Mouse (Mus musculus) CD8-positive naive resting alpha-beta T cell, adult 2 months (primary cell): ENCODE measurements at regions not wholly inside any gene's neighbourhood (a gene's known extent, or its start where the extent isn't known, plus 50 kb on each side); places are given as distances from the start of the nearest gene placed in this dataset.

Experiments
- DNase-seq, 2 experiments: peaks; one replicate each; pipeline ENCODE4 v3.0.0; 2022; ENCODE audit warnings: low read depth in 2 of 2, low spot score in 2 of 2

DNA sequence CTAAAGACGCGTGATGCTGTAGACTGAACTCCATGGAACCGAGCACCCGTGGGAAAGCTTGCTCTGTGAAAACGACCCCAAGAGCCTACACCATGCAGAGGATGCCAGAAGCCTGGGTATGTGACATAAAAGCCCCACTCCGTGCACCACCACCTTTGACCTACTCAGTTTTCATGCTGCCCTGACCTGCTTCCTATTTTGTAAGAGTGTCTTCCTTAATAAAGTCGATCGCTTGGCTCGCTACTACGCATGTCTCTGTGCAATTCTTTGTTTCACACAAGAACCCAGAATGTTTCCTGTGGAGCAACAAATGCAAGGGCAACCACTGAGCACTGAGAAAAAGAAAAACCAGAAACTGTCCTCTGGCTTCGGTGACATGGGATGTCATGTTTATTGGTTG is 60.5 kb downstream of the Sec61b start:
- no peak for DNase-seq

DNA sequence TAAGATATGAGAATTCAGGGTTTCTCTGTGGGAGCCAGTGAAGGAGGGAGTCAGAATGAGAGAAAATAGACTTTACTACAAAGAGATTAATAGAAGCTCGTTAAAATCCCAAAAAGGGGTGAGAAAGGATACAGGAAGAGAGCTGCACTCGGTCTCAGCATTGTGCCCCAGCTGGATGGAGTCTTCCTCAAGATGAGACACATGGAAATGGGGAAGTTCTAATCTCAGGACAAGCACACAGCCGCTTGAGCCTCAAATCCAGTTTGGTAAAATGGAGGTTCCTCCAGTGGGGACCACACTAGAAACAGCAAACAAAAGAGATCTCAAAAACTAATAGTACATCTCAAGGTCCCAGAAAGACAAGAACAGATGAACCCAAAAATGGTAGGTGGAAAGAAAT is 93.2 kb downstream of the Sec61b start:
- DNase-seq: no peak

DNA sequence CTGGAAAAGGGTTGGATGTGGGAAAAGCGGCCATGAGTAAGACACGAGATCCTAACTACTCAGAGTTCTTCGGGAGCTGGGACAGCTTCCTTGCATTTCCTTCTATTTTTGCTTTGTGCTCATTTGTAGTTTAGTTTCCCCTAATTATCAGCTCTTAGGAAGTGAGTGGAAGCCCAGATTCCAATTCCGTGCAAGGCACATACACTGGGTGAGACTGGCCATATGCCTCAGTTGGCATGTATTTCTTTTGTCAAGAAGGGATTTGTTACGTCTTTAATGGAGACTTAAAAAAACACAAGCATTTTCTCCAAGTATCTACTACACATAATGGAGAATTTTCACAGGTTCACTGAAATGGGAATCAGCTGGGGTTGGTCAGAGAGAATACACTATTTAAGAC is 96.4 kb downstream of the Sec61b start:
- DNase-seq: no peak

DNA sequence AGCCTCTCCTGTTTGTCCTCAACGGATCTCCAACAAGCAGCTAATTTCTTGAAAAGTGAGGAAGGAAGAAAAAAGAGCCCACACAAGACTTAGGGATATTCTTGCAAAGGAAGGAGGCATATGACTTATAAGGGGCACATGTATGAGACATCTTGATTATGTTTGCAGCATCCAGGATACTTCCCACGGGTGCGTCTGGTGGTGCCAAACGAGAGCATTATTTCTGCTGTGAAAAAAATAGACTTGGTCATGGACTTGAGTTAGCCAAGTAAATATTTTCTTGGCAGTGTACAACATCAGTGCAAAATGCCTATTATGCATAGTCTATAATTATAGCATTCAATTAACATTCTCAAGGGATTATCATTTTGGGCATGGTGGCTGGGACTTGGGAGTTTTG is 101.6 kb downstream of the Sec61b start:
- DNase-seq: no peak

DNA sequence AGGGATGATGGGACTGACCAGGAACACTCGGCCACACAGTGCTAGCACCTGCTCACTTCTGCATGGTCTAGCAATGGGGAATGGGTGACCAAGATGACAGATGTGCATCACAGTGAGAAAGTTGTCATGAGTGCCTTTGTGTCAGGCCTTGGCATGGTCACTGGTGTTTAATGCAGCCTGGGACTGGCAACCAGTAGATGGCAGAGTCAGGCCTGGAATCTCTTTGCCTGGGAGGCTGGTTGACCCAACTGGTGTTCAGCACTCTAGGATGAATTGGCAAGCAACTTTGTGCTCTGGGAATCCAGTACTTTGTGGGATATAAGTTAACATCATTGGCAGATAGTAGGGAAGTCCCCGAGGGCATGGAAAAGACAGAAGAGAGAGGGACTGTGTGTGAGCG is 103.0 kb downstream of the Sec61b start:
- DNase-seq: no peak

DNA sequence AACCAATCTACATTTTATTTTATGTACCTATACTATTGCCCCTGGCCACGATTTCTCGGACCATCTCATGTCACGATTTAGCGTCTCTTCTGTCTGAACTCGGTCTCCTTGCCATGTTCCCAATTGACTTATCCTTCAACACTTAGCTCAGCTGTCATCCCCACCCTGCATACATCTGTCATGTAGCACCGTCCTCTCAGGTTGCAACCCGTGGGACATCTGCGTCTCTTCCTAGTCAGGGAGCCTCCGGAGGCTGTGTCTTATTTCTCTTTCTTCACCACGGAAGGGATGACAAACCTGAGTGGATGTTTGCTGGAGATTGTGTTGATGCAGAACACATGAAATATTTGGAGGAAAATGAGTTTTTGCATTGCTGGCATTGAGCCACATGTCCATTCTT is 104.2 kb downstream of the Sec61b start:
- DNase-seq: no peak

DNA sequence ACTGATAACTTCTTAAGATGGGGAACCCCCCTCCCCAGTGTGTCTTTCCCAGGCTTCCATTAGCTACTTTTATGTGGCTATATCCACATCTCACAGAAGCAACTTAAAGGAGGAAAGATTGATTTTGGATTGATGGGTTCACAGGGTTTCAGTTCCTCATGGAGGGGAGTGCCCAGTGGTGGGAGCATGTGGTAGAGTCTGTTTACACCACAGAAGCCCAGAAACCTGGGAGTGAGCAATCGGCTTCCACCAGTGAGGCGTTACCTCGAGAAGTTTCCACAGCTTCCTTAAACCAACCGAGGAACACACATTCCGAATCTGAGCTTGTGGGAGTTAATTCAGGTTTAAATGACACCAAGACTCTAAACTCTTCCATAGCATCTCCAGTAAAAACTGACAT is 106.1 kb downstream of the Sec61b start:
- no peak for DNase-seq

DNA sequence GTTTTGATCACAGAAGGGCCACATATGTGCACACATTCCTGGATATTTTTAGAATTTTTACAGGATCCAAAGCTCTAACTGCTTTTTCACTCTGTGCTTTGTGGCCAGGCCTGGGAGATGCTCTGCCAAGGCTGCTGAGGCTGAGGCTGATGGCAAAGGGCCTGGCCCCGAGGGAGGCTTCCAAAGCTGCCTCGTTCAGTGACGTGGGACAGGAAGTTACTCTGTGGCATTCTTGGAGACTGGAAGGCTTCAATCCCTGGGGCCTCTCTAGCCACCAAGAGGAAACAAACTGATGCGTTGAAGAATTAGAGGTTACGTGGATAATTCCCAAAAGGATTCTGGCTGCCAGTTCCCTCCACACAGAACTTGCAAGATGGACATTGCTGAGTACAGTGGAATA is 112.8 kb downstream of the Sec61b start:
- no peak for DNase-seq

DNA sequence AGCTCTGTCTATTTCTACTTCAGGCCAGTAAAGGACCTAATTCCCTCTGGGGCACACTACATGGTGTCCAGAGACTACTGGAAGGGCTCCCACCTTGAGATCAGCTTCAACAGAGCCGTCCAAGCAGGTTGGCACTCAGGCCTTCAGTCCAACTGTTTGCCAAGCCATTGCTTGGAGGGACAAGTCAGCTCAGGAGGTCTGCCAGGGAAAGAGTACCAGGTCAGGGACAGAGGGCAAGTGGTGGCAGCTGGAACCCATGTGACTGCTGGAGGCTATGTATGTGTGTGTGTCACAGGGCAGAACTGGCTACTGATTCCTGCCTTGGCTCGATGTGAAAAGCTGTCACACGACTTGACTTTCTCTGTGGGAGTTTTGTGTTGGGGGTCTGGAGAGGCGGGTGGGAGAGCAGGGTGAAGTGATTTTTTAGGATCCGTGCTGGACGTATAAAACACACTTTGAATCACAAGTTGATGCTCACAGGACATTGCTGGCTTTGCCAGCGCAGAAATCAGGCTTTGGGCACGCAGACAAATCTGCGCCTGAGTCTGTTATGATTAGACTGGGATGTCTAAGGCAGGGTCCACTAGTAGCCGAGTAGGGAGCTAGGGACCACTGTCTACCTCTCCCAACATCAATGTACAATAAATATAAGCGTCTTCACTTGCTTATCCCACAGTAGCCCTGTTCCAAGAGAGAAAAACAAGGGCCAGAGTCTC is 118.0 kb downstream of the Sec61b start:
- DNase-seq: no peak

DNA sequence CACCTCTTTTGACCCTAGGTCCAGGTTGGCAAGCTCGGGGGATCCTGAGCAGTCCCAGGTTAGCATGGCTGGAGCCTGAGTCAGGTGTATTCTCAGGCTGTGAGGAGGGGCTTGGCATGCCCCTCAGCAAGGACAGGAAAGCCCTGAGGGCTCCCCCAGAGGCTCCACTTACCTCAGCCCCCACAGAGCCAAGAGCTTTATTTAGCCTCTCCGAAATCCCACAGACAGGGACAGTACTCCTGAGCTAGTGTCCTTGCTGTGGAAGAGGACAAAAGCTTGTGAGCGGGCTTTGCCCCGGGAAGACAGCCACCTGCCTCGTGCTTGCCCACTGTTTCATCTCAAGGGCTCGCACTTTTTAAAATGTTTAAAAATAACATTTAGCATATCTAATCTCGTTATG is 118.7 kb downstream of the Sec61b start:
- no peak for DNase-seq

DNA sequence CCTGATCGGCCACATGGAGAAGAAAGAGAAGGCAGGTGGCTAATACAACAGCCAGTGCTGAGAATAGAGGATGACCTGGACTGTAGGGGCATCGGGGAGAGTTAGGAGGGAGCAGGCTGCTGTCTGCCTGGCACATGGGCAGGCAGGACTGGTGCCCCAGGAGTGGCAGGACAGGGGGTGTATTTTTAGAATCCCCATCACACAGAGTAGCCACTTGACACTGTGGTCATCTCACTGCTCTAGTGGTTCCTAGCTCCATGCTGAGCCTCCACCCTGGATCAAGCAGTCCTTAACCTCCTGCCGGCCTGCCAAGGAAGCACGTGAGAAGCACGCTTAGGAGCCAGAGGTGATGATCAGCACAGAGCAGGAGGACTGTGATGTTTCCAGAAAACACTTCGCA is 119.7 kb downstream of the Sec61b start:
- no peak for DNase-seq

DNA sequence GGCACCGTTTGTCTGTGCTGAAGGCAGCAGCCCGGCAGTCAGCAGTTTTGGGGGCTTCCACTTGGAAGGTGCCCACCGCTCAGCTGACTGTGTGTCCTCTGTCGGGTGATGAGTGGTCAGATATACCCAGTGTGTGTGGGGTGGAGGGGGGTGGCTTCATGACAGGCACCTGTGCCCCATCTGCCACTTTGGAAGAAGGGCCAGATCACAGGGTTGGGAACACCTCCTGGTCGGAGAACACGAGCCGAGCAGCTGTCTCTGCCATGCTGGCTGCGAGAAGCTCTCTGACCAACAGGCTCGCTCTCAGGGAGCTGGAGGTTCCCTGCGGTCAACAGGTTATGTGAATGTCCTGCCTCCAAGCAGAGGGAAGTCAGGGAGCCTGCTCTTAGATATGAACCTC is 121.4 kb downstream of the Sec61b start:
- no peak for DNase-seq

DNA sequence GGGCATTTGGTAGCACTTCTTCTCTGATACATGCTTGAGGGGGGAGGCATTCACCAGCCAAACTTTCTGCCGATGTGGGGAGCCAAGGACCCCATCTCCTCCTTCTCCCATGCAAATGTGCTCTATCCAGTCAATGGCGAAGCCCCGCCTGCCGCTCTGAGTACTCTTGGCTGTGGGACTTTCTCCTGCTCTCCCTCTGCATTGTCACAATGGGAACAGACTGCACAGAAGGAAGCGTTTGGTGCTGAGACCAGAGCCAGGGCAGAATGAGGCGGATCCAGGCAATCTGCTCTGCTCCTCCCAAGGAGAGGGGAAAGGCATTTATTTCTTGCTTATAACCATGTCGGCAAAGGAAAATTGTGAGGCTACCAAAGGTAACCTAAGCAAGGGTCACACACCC is 123.1 kb downstream of the Sec61b start:
- no peak for DNase-seq

DNA sequence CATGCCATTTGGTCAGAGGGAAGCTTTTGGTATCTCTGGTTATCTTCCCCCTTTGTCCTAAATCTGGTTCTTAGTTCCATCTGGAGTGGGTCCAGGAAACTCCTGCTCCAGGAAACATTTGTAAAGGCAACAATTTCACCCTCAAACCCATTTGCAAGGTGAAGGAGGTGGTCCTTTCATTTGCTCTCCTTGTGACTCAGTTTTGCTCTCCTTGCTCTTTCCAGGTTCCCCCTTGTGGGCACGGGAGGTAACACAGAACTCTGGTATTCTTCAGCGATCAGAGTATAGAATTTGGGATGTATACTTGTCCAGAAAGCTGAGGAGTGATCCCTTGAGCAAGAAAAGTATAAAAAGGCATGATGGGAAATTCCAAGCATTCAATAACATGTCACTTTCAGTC is 123.8 kb downstream of the Sec61b start:
- no peak for DNase-seq

DNA sequence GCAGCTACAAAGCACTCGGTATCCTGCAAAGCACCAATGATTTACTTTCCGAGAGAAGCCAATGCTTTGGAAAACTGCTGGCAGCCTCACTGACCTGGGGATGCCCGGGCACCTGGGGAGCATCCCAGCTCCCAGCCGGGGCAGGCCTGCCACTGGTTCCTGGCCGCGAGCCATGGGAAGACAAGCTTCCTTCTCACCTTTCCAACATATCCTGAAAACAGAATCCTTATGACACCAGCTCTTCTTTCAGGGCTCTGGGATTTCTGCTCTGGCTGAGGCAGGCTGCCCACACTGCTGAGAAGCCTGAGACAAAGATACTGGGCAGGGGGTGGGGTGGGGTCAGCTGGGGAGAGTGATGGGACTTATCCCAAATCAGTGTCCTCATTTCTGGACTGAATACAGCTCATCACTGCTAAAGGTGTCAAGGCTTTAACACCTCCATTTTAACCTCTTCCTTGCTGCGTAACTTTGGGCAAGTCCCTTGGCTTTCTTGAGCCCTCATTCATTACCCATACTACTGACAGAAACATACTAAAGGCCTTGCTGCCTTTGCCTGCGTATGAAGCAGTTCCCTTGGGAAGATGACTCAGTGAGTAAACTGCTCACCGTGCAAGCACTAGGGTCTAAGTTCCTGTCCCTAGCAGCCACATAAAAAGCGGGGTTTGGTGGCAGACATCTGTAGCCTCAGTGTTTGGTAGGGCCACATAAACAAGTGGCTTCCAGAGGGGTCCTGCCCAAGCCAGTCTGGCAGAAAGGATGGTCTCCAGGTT is 127.0 kb downstream of the Sec61b start:
- DNase-seq: no peak

DNA sequence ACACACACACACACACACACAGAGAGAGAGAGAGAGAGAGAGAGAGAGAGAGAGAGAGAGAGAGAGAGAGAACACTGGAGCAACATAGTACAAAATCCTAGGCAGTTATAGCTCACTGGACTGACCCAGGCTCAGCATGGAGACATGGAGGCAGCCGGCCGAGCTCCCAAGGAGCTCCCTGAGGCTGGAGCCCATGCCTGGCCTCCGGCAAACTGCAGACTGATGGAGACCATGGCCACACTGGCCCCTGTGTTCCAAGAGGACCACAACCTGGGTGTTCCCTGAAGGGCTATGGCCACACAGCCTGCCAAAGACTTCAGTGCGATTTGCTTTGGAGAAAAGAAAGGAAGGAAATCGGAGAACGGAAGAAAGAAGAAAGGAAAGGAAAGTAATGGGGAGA is 128.9 kb downstream of the Sec61b start:
- DNase-seq: no peak

DNA sequence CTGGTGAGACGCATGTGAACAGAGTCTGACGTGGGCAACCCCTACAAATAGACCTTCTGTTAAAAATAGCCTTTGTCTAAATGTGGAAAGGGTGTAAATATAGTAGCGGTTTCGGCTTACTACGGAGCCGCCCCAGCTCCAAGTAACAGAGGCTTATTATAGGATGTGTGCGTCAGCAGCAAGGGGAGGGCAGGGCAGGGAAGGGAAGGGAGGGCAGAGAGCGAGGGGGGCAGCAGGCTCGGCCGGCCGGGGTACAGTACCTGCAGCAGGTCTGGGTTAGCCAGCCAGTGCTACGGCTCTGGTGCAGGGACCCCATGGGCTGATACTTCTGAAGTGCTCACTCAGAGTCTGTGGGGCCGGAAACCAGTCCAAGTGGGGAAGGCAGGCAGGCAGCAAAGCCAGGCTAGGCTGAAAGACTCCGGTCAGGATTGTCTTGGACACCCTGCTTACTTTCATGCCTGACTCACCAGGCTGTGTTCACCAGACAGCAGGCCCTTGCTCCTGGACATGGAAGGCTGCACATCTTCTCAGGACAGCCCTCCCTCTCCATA is 129.5 kb downstream of the Sec61b start:
- no peak for DNase-seq

DNA sequence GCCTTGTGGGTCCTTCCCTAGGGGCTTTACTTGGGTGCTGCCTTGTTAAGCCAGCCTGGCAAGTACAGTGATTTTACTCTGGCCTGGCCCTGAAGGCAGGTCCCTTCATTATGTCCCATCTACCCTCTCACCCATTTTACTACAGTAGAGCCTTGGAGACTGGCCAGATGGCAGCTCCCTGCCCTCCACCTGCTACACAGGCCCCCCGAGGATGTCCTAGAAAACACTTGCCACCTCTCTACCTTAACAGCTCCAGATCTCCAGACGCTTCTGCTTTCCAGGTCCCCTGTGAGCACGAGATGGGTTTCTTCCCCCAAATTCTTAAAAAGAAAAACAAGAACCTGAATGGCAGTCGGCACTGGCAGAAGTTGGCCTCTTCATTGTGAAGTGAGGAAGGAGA is 131.2 kb downstream of the Sec61b start:
- no peak for DNase-seq

DNA sequence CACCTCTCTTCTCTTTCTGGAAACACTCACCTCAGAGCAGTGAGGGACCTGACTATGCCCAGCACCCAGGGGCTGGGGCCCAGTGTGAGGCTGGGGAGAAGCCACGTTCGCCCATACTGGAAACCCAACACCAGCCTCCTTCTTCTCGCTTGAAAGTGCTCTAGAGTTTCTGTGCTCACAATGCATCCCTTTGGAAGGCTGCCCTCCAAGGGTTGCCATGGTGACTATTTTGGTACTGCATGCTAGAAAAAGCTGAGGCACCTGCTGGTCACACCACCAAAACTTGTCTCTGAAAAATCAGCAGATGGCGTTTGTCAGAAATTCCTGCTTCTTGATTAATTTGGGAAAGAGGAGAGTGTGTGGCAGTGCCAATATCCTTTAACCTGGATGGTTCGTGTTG is 134.2 kb downstream of the Sec61b start:
- DNase-seq: no peak

DNA sequence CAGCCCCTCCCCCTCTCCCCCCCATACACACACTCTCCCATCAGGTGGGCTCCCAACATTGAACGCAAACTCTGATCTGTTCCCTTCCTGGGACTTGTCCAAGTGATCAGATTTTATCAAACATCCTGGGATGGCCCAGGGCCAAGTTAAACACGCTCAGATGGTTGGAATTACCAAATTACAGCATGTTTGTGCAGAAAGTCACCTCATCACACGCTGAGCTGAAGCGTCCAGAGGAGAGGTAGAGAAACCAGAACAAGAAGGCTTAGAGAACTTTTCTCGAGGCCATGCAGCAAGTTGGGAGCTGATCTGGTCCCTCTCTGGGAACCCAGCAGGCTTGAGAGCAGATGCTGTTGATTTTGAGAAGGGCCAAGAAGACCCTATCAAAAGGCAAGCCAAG is 136.5 kb downstream of the Sec61b start:
- no peak for DNase-seq

DNA sequence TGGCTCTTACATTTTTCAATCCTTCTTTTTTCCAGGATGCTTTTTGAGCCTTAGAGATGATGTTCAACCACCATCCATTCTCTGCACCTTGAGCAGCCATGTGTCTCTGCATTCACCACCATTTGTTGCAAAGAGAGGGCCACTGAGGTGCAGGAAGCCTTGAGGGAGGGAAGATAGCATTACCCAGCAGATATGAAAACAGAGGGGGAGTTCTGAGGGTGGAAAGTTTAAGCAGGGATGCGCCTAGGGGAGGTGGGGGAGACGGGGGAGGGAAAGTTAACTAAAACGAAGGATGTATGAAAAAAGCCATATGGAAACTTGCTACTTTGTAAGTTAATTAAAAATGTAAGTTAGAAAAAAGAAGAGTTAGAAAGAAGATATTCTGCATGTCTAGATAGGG is 142.1 kb downstream of the Sec61b start:
- no peak for DNase-seq

DNA sequence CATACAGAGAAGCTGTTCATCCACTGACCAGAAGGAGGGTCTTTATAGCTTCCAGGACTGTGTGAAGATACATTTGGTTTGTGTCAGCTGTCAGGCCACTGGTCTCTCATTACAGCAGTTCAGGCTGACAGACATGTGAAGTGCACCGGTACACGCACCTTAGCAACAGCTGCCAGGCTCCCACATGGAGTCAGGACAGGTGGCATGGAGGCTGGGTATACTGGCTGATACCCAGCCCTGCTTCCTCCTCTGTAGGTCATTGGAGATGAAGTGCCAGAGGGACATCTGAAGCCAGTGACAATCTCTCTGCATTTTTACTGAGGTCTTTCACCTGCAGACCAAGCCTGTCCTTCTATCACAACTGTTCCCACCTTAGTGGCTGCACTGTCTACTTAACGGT is 146.2 kb downstream of the Sec61b start:
- no peak for DNase-seq
